Mouse (Mus musculus) megakaryocyte progenitor cell, adult 5-6 weeks (primary cell): ENCODE data around the gene Rtp2. TPM values are rescaled to one million over a fixed set of nuclear protein-coding genes. Genes with fewer than 3 reads are reported as not detected.
"Not testable (repeated sequence)": the region's sequence is repeated elsewhere in the genome, so short reads cannot be mapped to it uniquely, and the experiment has no call there.

Source experiments
- ATAC-seq: replicated peaks from 2 replicates; pipeline ENCODE4 v1.8.0; 2016; ENCODE audit warnings: mild to moderate bottlenecking, moderate TSS enrichment, inconsistent platforms; ENCODE audit not compliant: poor library complexity
- total RNA-seq, 2 experiments: library from RNA; stranded (forward) in 1 of 2; stranded (reverse) in 1 of 2; fragments of 157-497, 149-512 nt in 1 of 2; fragments of 200-1000 nt in 1 of 2; gene quantifications; 2 replicates each; pipeline versions ENCODE4 v1.2.3 to v1.2.4; 2015 to 2017

The Rtp2 gene
- total RNA-seq, 2 experiments from 2014 or later, result not detected

GRCm38 (mm10) chr16:23953189-23953958 lies 21.2 kb upstream of the Rtp2 start:
- ATAC-seq, result peak; percentile 60; the same call in 1 of the 2 replicates

- ATAC-seq, result no peak
Measured at GRCm38 (mm10) chr16:23952101-23952727, 20.0 kb upstream of the Rtp2 start.

- ATAC-seq, result no peak
Measured at GRCm38 (mm10) chr16:23947654-23948053, 15.5 kb upstream of the Rtp2 start.

- ATAC-seq, result no peak
Measured at GRCm38 (mm10) chr16:23944801-23945200, 12.6 kb upstream of the Rtp2 start.

- ATAC-seq, result no peak
Measured at GRCm38 (mm10) chr16:23934397-23934796, 2.2 kb upstream of the Rtp2 start.

- no peak for ATAC-seq
Measured at GRCm38 (mm10) chr16:23931275-23931674, 919 bp downstream of the Rtp2 start.

GRCm38 (mm10) chr16:23930426-23931073 lies 1.6 kb downstream of the Rtp2 start:
- ATAC-seq, result no peak

GRCm38 (mm10) chr16:23927301-23928114 lies 4.7 kb downstream of the Rtp2 start:
- peak; percentile 97 for ATAC-seq

GRCm38 (mm10) chr16:23922906-23923305 lies 9.3 kb downstream of the Rtp2 start:
- ATAC-seq, result no peak

- ATAC-seq, result no peak
Measured at GRCm38 (mm10) chr16:23921697-23922096, 10.5 kb downstream of the Rtp2 start.

- no peak for ATAC-seq
Measured at GRCm38 (mm10) chr16:23919418-23919817, 12.8 kb downstream of the Rtp2 start.

GRCm38 (mm10) chr16:23913401-23913800 lies 18.8 kb downstream of the Rtp2 start:
- no peak for ATAC-seq

GRCm38 (mm10) chr16:23912741-23913140 lies 19.5 kb downstream of the Rtp2 start:
- ATAC-seq, result no peak

GRCm38 (mm10) chr16:23909015-23909354 lies 23.2 kb downstream of the Rtp2 start:
- ATAC-seq, result not testable (repeated sequence)

- ATAC-seq, result not testable (repeated sequence)
Measured at GRCm38 (mm10) chr16:23908076-23909014, 23.8 kb downstream of the Rtp2 start.

GRCm38 (mm10) chr16:23906586-23906985 lies 25.6 kb downstream of the Rtp2 start:
- not testable (repeated sequence) for ATAC-seq

- no peak for ATAC-seq
Measured at GRCm38 (mm10) chr16:23901411-23901810, 30.8 kb downstream of the Rtp2 start.

- no peak for ATAC-seq
Measured at GRCm38 (mm10) chr16:23900061-23900460, 32.1 kb downstream of the Rtp2 start.

- peak; percentile 93 for ATAC-seq
Measured at GRCm38 (mm10) chr16:23898840-23899239, 33.4 kb downstream of the Rtp2 start.

- ATAC-seq, result peak; percentile 86
Measured at GRCm38 (mm10) chr16:23897984-23898586, 34.1 kb downstream of the Rtp2 start.
